Mouse (Mus musculus): ENCODE data around the gene Vamp1.
A peak's percentile ranks its signal among the peaks of the same experiment; 100 is the strongest.

DNA sequence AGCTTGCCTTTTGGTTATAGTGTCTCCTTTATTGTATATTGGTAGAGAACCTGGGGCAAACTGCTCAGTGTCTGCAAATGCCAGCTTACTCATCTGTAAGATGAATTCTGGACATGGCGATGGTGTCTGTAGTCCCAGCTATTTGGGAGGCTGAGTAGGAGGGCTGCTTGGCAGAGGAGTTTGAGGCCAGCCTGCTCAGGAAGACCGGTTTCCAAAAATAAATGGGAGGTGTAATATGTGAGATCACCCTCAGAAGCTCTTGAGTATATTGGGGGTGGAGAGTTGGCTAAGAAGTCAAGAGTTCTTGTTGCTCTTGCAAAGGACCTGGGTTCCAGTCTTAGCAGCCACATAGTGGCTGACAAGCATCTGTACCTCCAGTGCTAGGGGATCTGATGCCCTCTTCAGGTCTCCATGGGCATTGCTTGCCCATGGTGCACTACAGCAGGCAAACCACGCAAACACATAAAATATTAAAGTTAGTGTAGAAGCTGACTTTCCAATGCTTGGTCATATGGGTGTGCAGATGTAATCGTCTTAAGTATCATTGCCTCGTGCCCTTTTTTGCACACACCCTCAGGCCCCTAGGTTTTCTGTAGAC lies 10.3 kb downstream of the Vamp1 start:
- TF ChIP-seq CTCF (IDR thresholded peaks at IDR 0.05 in 2 of 3, conservative IDR thresholded peaks at IDR 0.05 in 1 of 3; ENCODE audit: control insufficient read depth in 1 of 3, insufficient read depth in 1 of 3, low read depth in 2 of 3, low read length in 3 of 3, poor library complexity in 1 of 3, severe bottlenecking in 1 of 3) (peak; percentile 56 to 77 (median 65)), ZC3H11A (IDR thresholded peaks at IDR 0.05; ENCODE audit: low read depth, low read length) (no peak), MAFK (IDR thresholded peaks at IDR 0.05; ENCODE audit: borderline replicate concordance, low read depth, low read length) (no peak), GATA1 (IDR thresholded peaks at IDR 0.05; ENCODE audit: low read depth, low read length) (no peak), UBTF (IDR thresholded peaks at IDR 0.05; ENCODE audit: borderline replicate concordance, insufficient read depth, low read depth, low read length) (no peak)
